Comparison of ENCODE assay signal across 19 mouse cellular contexts in the genomic region with DNA sequence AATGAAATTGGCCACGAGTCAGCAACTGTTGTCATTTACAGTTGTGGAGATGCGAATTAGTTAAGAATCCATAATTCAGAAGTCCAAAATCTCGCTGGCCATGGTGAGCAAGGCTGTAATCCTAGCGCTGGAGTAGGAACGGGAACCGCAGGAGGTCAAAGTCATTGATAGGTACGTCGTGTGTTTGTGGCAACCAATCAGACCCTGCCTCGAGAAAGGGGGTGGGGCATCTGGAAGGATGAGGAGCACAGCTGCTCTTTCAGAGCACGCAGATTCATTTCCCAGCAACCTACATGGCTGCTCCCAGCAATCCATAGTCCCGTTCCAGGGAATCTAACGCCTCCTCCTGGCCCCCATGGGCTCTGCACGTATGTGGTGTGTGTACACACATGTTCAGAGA. TPM values are rescaled to one million over a fixed set of nuclear protein-coding genes. Genes with fewer than 3 reads are reported as not detected.
DNase-seq lines count a peak whose midpoint lies in the region; TF ChIP-seq lines count a peak whose summit lies in the region.
"Had no signal": no experiment of that assay in that cellular context is flagged by ENCODE, and none has a peak within 500 bp of the region (broad histone marks: within the 10 kb centered on the region; RNA-seq: fewer than 3 reads in every experiment).

No protein-coding gene starts in this region.

- WGBS in kidney, adult 2 months, result 68% methylated on average over 13 of the region's 13 CpGs

- DNase-seq in kidney, adult 2 months, result no peak
- no peak for DNase-seq in kidney, adult 18-20 months
- peak; percentile 81 for DNase-seq in testis, postnatal 14 days (ENCODE audit: low spot score)
- DNase-seq in testis, postnatal 10 days (ENCODE audit: low spot score), result no peak
- DNase-seq in WW6 (ENCODE audit: low read depth, low spot score), result peak; percentile 75
- no peak for DNase-seq in yolk sac, embryonic 10.5 days (ENCODE audit: low spot score)
- DNase-seq: adrenal gland, postnatal 10 days; cerebellum, adult 11 months; cerebellum, adult 8-10 months; cerebellum, postnatal 14 days; embryo, embryonic 11 days; gastrocnemius, postnatal 10 days had no signal

- H3K27ac ChIP-seq in kidney, adult 2 months (ENCODE audit: insufficient read depth, low read depth, low read length), result no peak overlapping the region
- H3K27ac ChIP-seq: embryonic facial prominence, embryonic 15.5 days; forebrain, embryonic 10.5 days; hindbrain, embryonic 10.5 days; hindbrain, embryonic 14.5 days had no signal

- TF ChIP-seq POLR2A in kidney, adult 2 months (IDR thresholded peaks at IDR 0.05; ENCODE audit: low read depth, low read length), result no peak

- H3K27me3 ChIP-seq in kidney, adult 2 months (replicated peaks; ENCODE audit: control insufficient read depth, insufficient read depth, low read length), result no peaks in the 10 kb centered on the region
- H3K27me3 ChIP-seq: CH12.LX; heart, embryonic 12.5 days had no signal

- no peaks in the 10 kb centered on the region for H3K36me3 ChIP-seq in kidney, adult 2 months (ENCODE audit: control insufficient read depth, insufficient read depth, low read length)
- H3K36me3 ChIP-seq: forebrain, embryonic 10.5 days; hindbrain, embryonic 10.5 days had no signal

- no peaks in the 10 kb centered on the region for H3K4me1 ChIP-seq in kidney, adult 2 months (ENCODE audit: control insufficient read depth, insufficient read depth, low read length)

- 0 out of 2 replicates have a peak, but pooled peaks have one; percentile 2 for TF ChIP-seq CTCF in kidney, adult 2 months (conservative IDR thresholded peaks at IDR 0.05; ENCODE audit: insufficient read depth, insufficient read length, low read depth, low read length)

- no peak overlapping the region for H3K4me3 ChIP-seq in kidney, adult 2 months (ENCODE audit: insufficient read depth, low read depth, low read length)
- H3K4me3 ChIP-seq: embryonic facial prominence, embryonic 15.5 days; erythroblast, embryonic 14.5 days; forebrain, embryonic 10.5 days; heart, embryonic 12.5 days; hindbrain, embryonic 10.5 days had no signal

RNA-seq across cellular contexts. Expression of gene Tgfb1, which starts 13.0 kb away (rescaled TPM):
- 18.9 and 24.5 TPM in 2 replicates for polyA plus RNA-seq in kidney, adult 2 months (2012; rRNA removed)

RNA-seq across cellular contexts. Expression of gene Ccdc97, which starts 19.0 kb away (rescaled TPM):
- polyA plus RNA-seq in kidney, adult 2 months (2012; rRNA removed), result 52.5 and 53.5 TPM in 2 replicates

RNA-seq across cellular contexts. Expression of gene B9d2, which starts 19.3 kb away (rescaled TPM):
- polyA plus RNA-seq in kidney, adult 2 months (2012; rRNA removed), result 63.1 and 70.4 TPM in 2 replicates

RNA-seq across cellular contexts. Expression of gene Tmem91, which starts 24.9 kb away (rescaled TPM):
- 0.27 and 0.48 TPM in 2 replicates for polyA plus RNA-seq in kidney, adult 2 months (2012; rRNA removed)

RNA-seq across cellular contexts. Expression of gene Exosc5, which starts 40.9 kb away (rescaled TPM):
- polyA plus RNA-seq in kidney, adult 2 months (2012; rRNA removed), result 64.9 and 70.1 TPM in 2 replicates

Comparison
In these comparisons a context has a peak if more than half of its experiments do, and no peak if none do; other contexts are left out.
1. DNase-seq: peak in testis, postnatal 14 days (single experiment) and WW6 (single experiment); none in kidney, adult 2 months (single experiment), kidney, adult 18-20 months (single experiment), testis, postnatal 10 days (single experiment) and yolk sac, embryonic 10.5 days (single experiment).